Mouse (Mus musculus) embryo, embryonic 10 days (tissue): ENCODE measurements around the gene Asic2.

ENCODE experiments used
- DNase-seq: peaks from one replicate; pipeline ENCODE4 v3.0.0-alpha.2; 2015; ENCODE audit warnings: low spot score

Gene Asic2

DNA sequence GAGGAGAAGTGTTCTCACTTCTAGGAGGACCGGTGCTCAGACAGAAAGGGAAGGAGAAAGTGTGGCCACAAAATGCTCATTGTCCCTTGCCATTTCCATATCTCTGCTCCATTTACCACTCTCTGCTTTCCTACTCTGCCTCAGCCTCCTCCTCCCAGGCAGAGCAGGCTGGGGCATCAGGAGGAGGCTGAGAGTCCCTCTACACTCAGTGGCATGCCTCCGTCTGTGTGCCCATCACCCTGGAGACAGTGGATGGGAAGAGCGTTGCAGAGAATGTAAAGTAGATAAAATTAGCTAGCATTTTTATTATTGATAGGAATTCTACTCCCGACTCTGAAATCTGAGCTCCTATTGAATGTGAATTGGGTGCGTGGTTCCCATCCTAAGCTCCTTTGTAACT, 984.7 kb downstream of the Asic2 start:
- DNase-seq: no peak

GRCm38 (mm10) chr11:80976239-80976855, 991.9 kb downstream of the Asic2 start:
- peak; percentile 33 for DNase-seq

DNA sequence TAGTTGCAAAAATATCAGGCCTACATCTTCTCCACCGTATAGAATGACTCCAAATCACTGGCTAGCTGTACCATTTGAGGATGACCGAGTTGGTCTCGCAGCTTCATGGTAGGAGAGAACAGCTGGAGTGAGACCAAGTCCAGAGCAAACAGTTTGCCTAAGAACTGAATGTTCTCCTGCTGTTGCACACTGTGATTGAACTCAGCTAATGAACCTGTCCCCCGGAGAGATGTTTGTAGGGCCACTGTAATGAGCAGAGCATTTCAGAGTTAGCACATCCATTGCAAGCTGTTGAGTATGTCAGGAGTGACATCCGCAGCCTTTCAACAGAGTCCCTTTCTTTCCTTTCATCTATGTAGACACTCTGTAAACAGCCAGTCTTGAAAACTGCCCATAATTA, 993.6 kb downstream of the Asic2 start:
- DNase-seq: no peak

- DNase-seq: no peak
These were observed 994.3 kb downstream of the Asic2 start for GRCm38 (mm10) chr11:80973976-80974375.

GRCm38 (mm10) chr11:80973273-80973672, 995.0 kb downstream of the Asic2 start:
- no peak for DNase-seq

- DNase-seq: no peak
These were observed 1000.7 kb downstream of the Asic2 start for GRCm38 (mm10) chr11:80967544-80967943.

- DNase-seq: no peak
These were observed 1002.2 kb downstream of the Asic2 start for GRCm38 (mm10) chr11:80966040-80966439.

GRCm38 (mm10) chr11:80961326-80961725, 1006.9 kb downstream of the Asic2 start:
- DNase-seq: no peak

- no peak for DNase-seq
These were observed 1010.1 kb downstream of the Asic2 start for GRCm38 (mm10) chr11:80958086-80958671.

GRCm38 (mm10) chr11:80955915-80956314, 1012.3 kb downstream of the Asic2 start:
- DNase-seq: no peak

- DNase-seq: no peak
These were observed 1014.1 kb downstream of the Asic2 start for GRCm38 (mm10) chr11:80954147-80954546.

DNA sequence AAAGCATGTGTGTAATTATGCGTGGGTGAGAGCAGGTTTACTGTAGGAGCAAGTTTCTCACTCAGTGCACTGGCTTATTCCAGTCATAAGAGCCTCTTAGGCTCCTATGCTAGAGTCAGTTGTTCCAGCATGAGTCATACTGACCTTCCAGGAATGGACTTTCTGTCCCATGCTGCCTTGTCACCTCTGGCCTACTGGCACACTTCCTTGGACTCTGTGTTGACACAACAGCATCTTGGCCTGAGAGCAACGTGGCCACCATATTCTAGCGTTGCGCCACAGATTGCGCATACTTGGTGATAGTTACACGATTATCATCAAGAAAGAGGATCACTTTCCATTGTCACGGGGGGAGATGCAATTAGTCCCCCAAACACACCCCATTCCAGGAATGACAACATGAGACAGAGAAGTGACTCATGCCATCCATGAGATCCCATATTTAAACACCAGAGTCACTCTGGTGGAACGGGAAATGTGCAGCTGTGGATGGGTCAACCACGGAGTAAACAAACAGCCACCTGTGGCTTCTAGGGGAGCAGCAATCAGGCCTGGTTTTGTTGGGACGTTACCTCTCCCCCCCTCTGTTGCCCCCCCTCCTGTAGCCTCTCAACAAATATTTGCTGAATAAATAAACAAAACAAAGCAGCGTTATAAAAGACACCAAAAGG, 1019.1 kb downstream of the Asic2 start:
- DNase-seq: no peak

- DNase-seq: peak; percentile 18
These were observed 1020.2 kb downstream of the Asic2 start for GRCm38 (mm10) chr11:80948103-80948502.

DNA sequence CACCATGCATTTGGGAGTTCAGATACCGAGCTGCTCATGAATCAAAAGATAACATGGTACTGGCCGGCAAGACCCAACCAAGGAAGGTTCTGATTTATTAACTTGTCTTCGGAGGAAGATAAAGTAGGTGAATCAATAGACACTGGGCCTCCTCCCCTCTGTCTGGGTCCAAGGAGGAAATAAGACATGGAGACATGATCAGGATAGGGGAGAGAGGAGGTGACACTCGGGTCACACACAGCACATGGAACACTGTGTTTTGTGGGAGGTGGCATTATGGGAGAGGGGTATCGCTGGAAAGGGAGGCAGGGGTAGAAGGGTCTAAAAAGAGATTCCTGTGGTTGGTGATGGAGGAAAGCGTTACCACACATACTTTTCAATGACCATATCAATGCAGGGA, 1022.1 kb downstream of the Asic2 start:
- DNase-seq: no peak

- DNase-seq: no peak
These were observed 1044.8 kb downstream of the Asic2 start for GRCm38 (mm10) chr11:80923286-80923951.

- no peak for DNase-seq
These were observed 1049.9 kb downstream of the Asic2 start for GRCm38 (mm10) chr11:80918332-80918731.

DNA sequence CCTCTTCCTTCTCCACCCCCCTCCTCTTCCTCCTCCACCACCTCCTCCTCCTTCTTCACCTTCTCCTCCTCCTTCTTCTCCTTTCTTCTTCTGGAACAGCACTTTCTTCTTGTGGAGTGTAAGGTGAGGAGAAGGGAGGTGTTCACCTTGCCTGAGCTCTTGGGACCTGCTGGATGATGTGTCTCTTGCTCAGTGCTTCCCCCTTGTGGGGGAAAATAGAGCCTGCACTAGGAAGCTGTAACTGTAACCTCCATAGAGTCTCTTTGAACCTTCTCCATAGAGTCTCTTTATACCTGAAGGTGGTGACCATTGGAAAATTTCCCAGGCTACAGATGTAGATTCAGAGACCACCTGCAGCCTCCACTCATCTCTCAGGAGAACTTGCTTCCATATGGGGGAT, 1050.6 kb downstream of the Asic2 start:
- DNase-seq: no peak

- DNase-seq: no peak
These were observed 1054.7 kb downstream of the Asic2 start for GRCm38 (mm10) chr11:80913408-80914024.

- no peak for DNase-seq
These were observed 1055.5 kb downstream of the Asic2 start for GRCm38 (mm10) chr11:80912721-80913120.

GRCm38 (mm10) chr11:80907820-80908219, 1060.4 kb downstream of the Asic2 start:
- no peak for DNase-seq

GRCm38 (mm10) chr11:80906456-80906855, 1061.8 kb downstream of the Asic2 start:
- peak; percentile 82 for DNase-seq

GRCm38 (mm10) chr11:80904559-80904958, 1063.7 kb downstream of the Asic2 start:
- no peak for DNase-seq

- DNase-seq: no peak
These were observed 1064.8 kb downstream of the Asic2 start for GRCm38 (mm10) chr11:80903426-80903825.
